Comparison of ENCODE assay signal across 22 mouse cellular contexts in the genomic region with DNA sequence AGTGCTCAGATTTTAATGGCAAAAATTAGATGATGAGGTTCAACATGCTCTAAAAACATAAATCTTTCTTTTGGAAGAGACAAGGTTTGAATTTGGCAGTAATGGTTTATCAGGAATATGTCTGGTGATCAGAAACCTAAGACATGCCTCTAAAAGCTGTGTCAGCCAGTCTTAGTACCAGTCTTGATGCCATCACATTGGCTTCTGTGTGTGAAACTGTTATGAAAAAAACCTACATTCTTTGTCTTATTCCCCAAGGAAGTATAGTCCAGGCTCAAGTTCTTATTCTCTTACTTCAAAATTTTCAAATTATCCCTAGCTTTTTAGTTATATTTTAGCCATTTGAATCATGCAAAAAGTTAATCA.
DNase-seq lines count a peak whose midpoint lies in the region; ATAC-seq and TF ChIP-seq lines count a peak whose summit lies in the region.
"Had no signal": no experiment of that assay in that cellular context is flagged by ENCODE, and none has a peak within 500 bp of the region (broad histone marks: within the 10 kb centered on the region; RNA-seq: fewer than 3 reads in every experiment).

No protein-coding gene starts in this region.

- ATAC-seq in forebrain, embryonic 15.5 days (replicated peaks) = peak; percentile 53; the same call in 1 of the 2 replicates
- ATAC-seq in forebrain, embryonic 11.5 days (replicated peaks; ENCODE audit: low FRiP score) = no peak
- peak; percentile 59; the same call in 1 of the 2 replicates for ATAC-seq in forebrain, embryonic 16.5 days
- no peak; the same call in 1 of the 2 replicates for ATAC-seq in forebrain, embryonic 13.5 days
- peak; percentile 53; the same call in 1 of the 2 replicates for ATAC-seq in forebrain, postnatal 0 days
- ATAC-seq in forebrain, embryonic 14.5 days = no peak
- ATAC-seq: activated CD4-positive, CD25-positive, alpha-beta regulatory T cell, adult 4 months; CD4-positive, CD25-positive, alpha-beta regulatory T cell, adult 4 months; Patski had no signal

- H3K4me2 ChIP-seq in forebrain, embryonic 15.5 days (replicated peaks) = no peak overlapping the region
- no peak overlapping the region for H3K4me2 ChIP-seq in forebrain, embryonic 11.5 days (ENCODE audit: low read depth, low read length, severe bottlenecking)
- H3K4me2 ChIP-seq in forebrain, embryonic 16.5 days (ENCODE audit: low read length) = no peak overlapping the region
- H3K4me2 ChIP-seq in forebrain, embryonic 13.5 days = no peak overlapping the region
- no peak overlapping the region for H3K4me2 ChIP-seq in forebrain, postnatal 0 days (ENCODE audit: low read depth)
- H3K4me2 ChIP-seq in forebrain, embryonic 14.5 days (ENCODE audit: low read length) = no peak overlapping the region

- H3K4me1 ChIP-seq in forebrain, embryonic 15.5 days = no peaks in the 10 kb centered on the region
- no peaks in the 10 kb centered on the region for H3K4me1 ChIP-seq in forebrain, embryonic 11.5 days (replicated peaks; ENCODE audit: control insufficient read depth, insufficient read depth, low read length)
- no peaks in the 10 kb centered on the region for H3K4me1 ChIP-seq in forebrain, embryonic 16.5 days (replicated peaks; ENCODE audit: control insufficient read depth, insufficient read depth, low read length)
- H3K4me1 ChIP-seq in forebrain, embryonic 13.5 days = no peaks in the 10 kb centered on the region
- H3K4me1 ChIP-seq in forebrain, postnatal 0 days (ENCODE audit: insufficient read depth) = no peaks in the 10 kb centered on the region
- H3K4me1 ChIP-seq in forebrain, embryonic 14.5 days (ENCODE audit: control insufficient read depth, insufficient read depth, low read length) = no peaks in the 10 kb centered on the region

- no peaks in the 10 kb centered on the region for H3K27me3 ChIP-seq in forebrain, embryonic 15.5 days
- no peaks in the 10 kb centered on the region for H3K27me3 ChIP-seq in forebrain, embryonic 11.5 days (ENCODE audit: control insufficient read depth, insufficient read depth, low read length)
- no peaks in the 10 kb centered on the region for H3K27me3 ChIP-seq in forebrain, embryonic 16.5 days (replicated peaks; ENCODE audit: control insufficient read depth, insufficient read depth, low read length)
- H3K27me3 ChIP-seq in forebrain, embryonic 13.5 days = no peaks in the 10 kb centered on the region
- no peaks in the 10 kb centered on the region for H3K27me3 ChIP-seq in forebrain, postnatal 0 days (ENCODE audit: insufficient read depth, low read length)
- no peaks in the 10 kb centered on the region for H3K27me3 ChIP-seq in forebrain, embryonic 14.5 days (replicated peaks; ENCODE audit: control insufficient read depth, insufficient read depth, low read length)
- H3K27me3 ChIP-seq: CH12.LX had no signal

- no peaks in the 10 kb centered on the region for H3K9me3 ChIP-seq in forebrain, embryonic 15.5 days
- H3K9me3 ChIP-seq in forebrain, embryonic 11.5 days (ENCODE audit: control insufficient read depth, low read length) = no peaks in the 10 kb centered on the region
- no peaks in the 10 kb centered on the region for H3K9me3 ChIP-seq in forebrain, embryonic 16.5 days (ENCODE audit: control insufficient read depth, low read length)
- no peaks in the 10 kb centered on the region for H3K9me3 ChIP-seq in forebrain, embryonic 13.5 days (replicated peaks)
- no peaks in the 10 kb centered on the region for H3K9me3 ChIP-seq in forebrain, postnatal 0 days (ENCODE audit: low read length)
- no peaks in the 10 kb centered on the region for H3K9me3 ChIP-seq in forebrain, embryonic 14.5 days (replicated peaks; ENCODE audit: control insufficient read depth, low read length)
- H3K9me3 ChIP-seq: G1E had no signal

- DNase-seq in forebrain, embryonic 11.5 days (ENCODE audit: low spot score) = no peak
- DNase-seq in forebrain, postnatal 0 days = peak; percentile 4
- DNase-seq in forebrain, embryonic 14.5 days (ENCODE audit: low spot score) = no peak
- DNase-seq in layer of hippocampus, adult 2 months (ENCODE audit: low spot score in 2 of 2) = no peak
- DNase-seq in layer of hippocampus, adult 9-10 months (ENCODE audit: low spot score) = no peak
- DNase-seq: adrenal gland, adult 2 months; adrenal gland, adult 8-10 months; adrenal gland, postnatal 10 days; adrenal gland, postnatal 14 days; adrenal gland, postnatal 25 days; adrenal gland, postnatal 36 days; B cell, adult 2 months; cerebellum, adult 11 months; cerebellum, adult 11-12 months had no signal

- H3K4me3 ChIP-seq in forebrain, embryonic 15.5 days = no peak overlapping the region
- no peak overlapping the region for H3K4me3 ChIP-seq in forebrain, embryonic 11.5 days (ENCODE audit: low read depth, low read length)
- H3K4me3 ChIP-seq in forebrain, embryonic 16.5 days (replicated peaks; ENCODE audit: low read length) = no peak overlapping the region
- no peak overlapping the region for H3K4me3 ChIP-seq in forebrain, embryonic 13.5 days
- no peak overlapping the region for H3K4me3 ChIP-seq in forebrain, postnatal 0 days (ENCODE audit: low read depth, low read length)
- H3K4me3 ChIP-seq in forebrain, embryonic 14.5 days (ENCODE audit: low read depth, low read length) = no peak overlapping the region
- H3K4me3 ChIP-seq in layer of hippocampus, adult 2 months = no peak overlapping the region

- no peak for TF ChIP-seq CTCF in forebrain, postnatal 0 days (IDR thresholded peaks at IDR 0.05; ENCODE audit: low read depth)
- no peak for TF ChIP-seq CTCF in layer of hippocampus, adult 2 months (conservative IDR thresholded peaks at IDR 0.05)

- no peaks in the 10 kb centered on the region for H3K36me3 ChIP-seq in forebrain, embryonic 15.5 days
- H3K36me3 ChIP-seq in forebrain, embryonic 11.5 days (ENCODE audit: control insufficient read depth, insufficient read depth, low read length) = no peaks in the 10 kb centered on the region
- H3K36me3 ChIP-seq in forebrain, embryonic 16.5 days (ENCODE audit: control insufficient read depth, insufficient read depth) = no peaks in the 10 kb centered on the region
- H3K36me3 ChIP-seq in forebrain, embryonic 13.5 days (ENCODE audit: poor library complexity, severe bottlenecking) = no peaks in the 10 kb centered on the region
- H3K36me3 ChIP-seq in forebrain, postnatal 0 days (ENCODE audit: insufficient read depth) = no peaks in the 10 kb centered on the region
- no peaks in the 10 kb centered on the region for H3K36me3 ChIP-seq in forebrain, embryonic 14.5 days (ENCODE audit: control insufficient read depth, insufficient read depth, low read length)
- H3K36me3 ChIP-seq: G1E had no signal

- H3K27ac ChIP-seq in forebrain, embryonic 15.5 days (replicated peaks) = no peak overlapping the region
- H3K27ac ChIP-seq in forebrain, embryonic 11.5 days (ENCODE audit: low read depth, low read length) = no peak overlapping the region
- no peak overlapping the region for H3K27ac ChIP-seq in forebrain, embryonic 16.5 days (ENCODE audit: low read length)
- H3K27ac ChIP-seq in forebrain, embryonic 13.5 days = no peak overlapping the region
- H3K27ac ChIP-seq in forebrain, postnatal 0 days (ENCODE audit: low read depth, low read length) = no peak overlapping the region
- H3K27ac ChIP-seq in forebrain, embryonic 14.5 days (ENCODE audit: low read depth, low read length) = no peak overlapping the region
- H3K27ac ChIP-seq in layer of hippocampus, adult 2 months = peak overlapping the region; percentile 54; the same call in 1 of the 2 replicates

- H3K9ac ChIP-seq in forebrain, embryonic 15.5 days (replicated peaks) = no peak overlapping the region
- no peak overlapping the region for H3K9ac ChIP-seq in forebrain, embryonic 11.5 days (ENCODE audit: low read length)
- H3K9ac ChIP-seq in forebrain, embryonic 16.5 days (replicated peaks; ENCODE audit: low read depth, low read length) = no peak overlapping the region
- no peak overlapping the region for H3K9ac ChIP-seq in forebrain, embryonic 13.5 days
- H3K9ac ChIP-seq in forebrain, postnatal 0 days = no peak overlapping the region
- no peak overlapping the region for H3K9ac ChIP-seq in forebrain, embryonic 14.5 days (ENCODE audit: low read length)

Comparison
In these comparisons a context has a peak if more than half of its experiments do, and no peak if none do; other contexts are left out.
1. ATAC-seq: peak in forebrain, embryonic 15.5 days (single experiment), forebrain, embryonic 16.5 days (single experiment) and forebrain, postnatal 0 days (single experiment); none in forebrain, embryonic 11.5 days (single experiment), forebrain, embryonic 13.5 days (single experiment) and forebrain, embryonic 14.5 days (single experiment).